Mouse (Mus musculus) lung, embryonic 14.5 days (tissue): ENCODE measurements at regions not wholly inside any gene's neighbourhood (a gene's known extent, or its start where the extent isn't known, plus 50 kb on each side); places are given as distances from the start of the nearest gene placed in this dataset.

Source experiments
- ATAC-seq: fragments of 200-750 bp; cut with Nextera tagmentation; 2 replicates; pipeline ENCODE4 v1.8.0; 2017; ENCODE audit warnings: mild to moderate bottlenecking, moderate TSS enrichment, moderate library complexity; ENCODE audit not compliant: insufficient read depth
- DNase-seq: peaks from one replicate; pipeline ENCODE4 v3.0.0-alpha.2; 2015
- H3K27ac ChIP-seq: fragments of 300-500 bp; sonication (generic); 2 replicates; pipeline ENCODE4 v1.5.1; 2014; ENCODE audit warnings: low read depth, mild to moderate bottlenecking, moderate library complexity
- H3K27me3 ChIP-seq: fragments of 300-500 bp; sonication (generic); 2 replicates; pipeline ENCODE4 v1.6.1; 2014; ENCODE audit warnings: low read length, control low read depth; ENCODE audit not compliant: insufficient read depth
- H3K36me3 ChIP-seq: fragments of 300-500 bp; sonication (generic); 2 replicates; pipeline ENCODE4 v1.6.1; 2014; ENCODE audit warnings: control low read depth; ENCODE audit not compliant: insufficient read depth
- H3K4me1 ChIP-seq: fragments of 300-500 bp; sonication (generic); 2 replicates; pipeline ENCODE4 v1.6.1; 2014; ENCODE audit warnings: antibody characterized with exemption, control low read depth; ENCODE audit not compliant: insufficient read depth
- H3K4me2 ChIP-seq: fragments of 300-500 bp; sonication (generic); 2 replicates; pipeline ENCODE4 v1.6.1; 2014; ENCODE audit warnings: mild to moderate bottlenecking
- H3K4me3 ChIP-seq: fragments of 300-500 bp; sonication (generic); 2 replicates; pipeline ENCODE4 v1.5.1; 2014; ENCODE audit warnings: low read depth, low read length
- H3K9ac ChIP-seq: fragments of 300-500 bp; sonication (generic); 2 replicates; pipeline ENCODE4 v1.6.1; 2014
- H3K9me3 ChIP-seq: fragments of 300-500 bp; sonication (generic); 2 replicates; pipeline ENCODE4 v1.6.1; 2016; ENCODE audit warnings: low read depth, low read length, control low read depth
- CTCF ChIP-seq: IDR thresholded peaks from 2 replicates; pipeline ENCODE4 v1.5.1; 2016; ENCODE audit warnings: antibody characterized with exemption, low read depth
- WGBS: fragments of 180-500 bp; shearing (Covaris S2); extraction: QIAGEN DNeasy Blood & Tissue Kit; methylation state at CpG from one replicate; pipeline ENCODE4 v1.1.7; 2014; 5-methylcytosine and 5-hydroxymethylcytosine counted together

GRCm38 (mm10) chr1:122141362-122141761, 573.6 kb upstream of the Ddx18 start:
- Histone ChIP-seq H3K4me3 (no peak overlapping the region), H3K27me3 (no peaks in the 10 kb centered on the region), H3K9me3 (no peaks in the 10 kb centered on the region), H3K4me1 (no peaks in the 10 kb centered on the region), H3K9ac (no peak overlapping the region), H3K36me3 (no peaks in the 10 kb centered on the region), H3K27ac (no peak overlapping the region), H3K4me2 (no peak overlapping the region)
- no peak for DNase-seq
- TF ChIP-seq CTCF = no peak
- ATAC-seq = no peak

DNA sequence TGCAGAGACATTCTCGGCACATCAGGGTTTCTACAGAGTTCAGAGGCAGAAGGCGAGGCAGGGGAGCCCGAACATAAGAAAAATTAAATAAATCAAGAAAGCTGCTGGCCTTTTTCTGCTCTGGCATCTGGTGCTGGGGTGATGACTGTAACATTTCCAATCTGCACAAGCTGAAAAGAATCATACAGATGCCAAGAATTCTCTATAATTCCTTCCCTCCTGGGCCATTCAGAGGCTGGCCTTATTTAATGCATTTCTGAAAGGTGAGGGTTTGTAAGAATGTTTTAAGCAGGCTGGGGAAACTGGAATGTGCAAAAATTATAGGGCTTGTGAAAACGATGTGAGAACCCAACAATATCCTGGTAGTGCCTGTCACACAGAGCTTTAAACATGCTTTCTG, 556.2 kb upstream of the Ddx18 start:
- 65% methylated on average over 4 of the region's 4 CpGs for WGBS
- H3K4me1 ChIP-seq = no peaks in the 10 kb centered on the region
- H3K4me3 ChIP-seq = no peak overlapping the region
- no peak overlapping the region for H3K4me2 ChIP-seq
- ATAC-seq (no peak), DNase-seq (no peak)
- no peaks in the 10 kb centered on the region for H3K9me3 ChIP-seq
- no peaks in the 10 kb centered on the region for H3K27me3 ChIP-seq
- H3K36me3 ChIP-seq = no peaks in the 10 kb centered on the region
- H3K9ac ChIP-seq = no peak overlapping the region
- H3K27ac ChIP-seq = no peak overlapping the region
- no peak for TF ChIP-seq CTCF

DNA sequence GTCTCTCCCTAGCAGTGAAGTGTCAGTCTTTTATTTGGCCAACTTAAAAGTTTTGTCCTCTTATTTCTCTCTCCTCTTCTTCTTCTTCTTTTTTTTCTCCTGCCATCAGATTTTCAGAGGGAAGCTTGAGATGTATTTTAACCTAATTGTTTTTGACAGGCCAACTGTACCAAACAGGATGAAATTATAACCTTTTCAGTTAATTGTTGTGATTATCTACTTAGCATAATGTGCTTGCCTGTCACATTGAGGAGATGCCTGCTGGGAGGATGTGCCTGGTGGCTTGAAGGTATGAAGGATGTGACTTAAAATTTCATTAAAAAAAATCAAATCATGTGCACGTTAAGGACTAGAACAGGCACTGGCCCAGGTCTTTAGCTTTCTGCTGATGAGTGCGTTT, 527.9 kb upstream of the Ddx18 start:
- H3K36me3 ChIP-seq = no peaks in the 10 kb centered on the region
- WGBS = 86% methylated on average over 2 of the region's 2 CpGs
- TF ChIP-seq CTCF = no peak
- no peaks in the 10 kb centered on the region for H3K4me1 ChIP-seq
- ATAC-seq (no peak), DNase-seq (no peak)
- no peaks in the 10 kb centered on the region for H3K9me3 ChIP-seq
- H3K4me2 ChIP-seq = no peak overlapping the region
- no peak overlapping the region for H3K27ac ChIP-seq
- no peaks in the 10 kb centered on the region for H3K27me3 ChIP-seq
- no peak overlapping the region for H3K4me3 ChIP-seq
- no peak overlapping the region for H3K9ac ChIP-seq

GRCm38 (mm10) chr1:122082481-122082880, 514.7 kb upstream of the Ddx18 start:
- Histone ChIP-seq H3K4me3 (no peak overlapping the region), H3K4me1 (no peaks in the 10 kb centered on the region), H3K9ac (no peak overlapping the region), H3K9me3 (no peaks in the 10 kb centered on the region), H3K4me2 (no peak overlapping the region), H3K36me3 (no peaks in the 10 kb centered on the region), H3K27ac (no peak overlapping the region), H3K27me3 (no peaks in the 10 kb centered on the region)
- DNase-seq = no peak
- WGBS = 76% methylated on average over 5 of the region's 5 CpGs
- TF ChIP-seq CTCF = no peak
- no peak for ATAC-seq

DNA sequence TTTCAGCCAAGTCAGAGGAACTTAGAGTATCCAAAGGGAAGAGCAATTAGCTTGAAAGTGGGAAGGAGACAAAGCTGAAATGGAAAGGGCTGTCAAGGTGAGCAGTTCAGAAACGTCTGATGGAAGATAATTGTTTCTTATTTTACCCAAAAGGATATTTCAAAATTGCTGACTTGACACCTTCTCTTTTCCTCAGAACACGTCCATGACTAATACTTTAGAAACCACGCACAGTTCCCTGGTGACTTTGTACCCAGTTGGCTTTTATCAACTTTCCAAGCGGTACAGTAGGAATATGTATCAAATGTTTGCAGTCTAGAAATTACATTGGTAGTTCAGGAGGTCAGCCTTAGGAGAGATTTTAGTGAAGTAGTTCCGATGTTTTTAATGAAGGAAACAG, 508.3 kb upstream of the Ddx18 start:
- Histone ChIP-seq H3K4me2 (no peak overlapping the region), H3K36me3 (no peaks in the 10 kb centered on the region), H3K9ac (no peak overlapping the region), H3K4me3 (no peak overlapping the region), H3K4me1 (no peaks in the 10 kb centered on the region), H3K9me3 (no peaks in the 10 kb centered on the region), H3K27ac (no peak overlapping the region), H3K27me3 (no peaks in the 10 kb centered on the region)
- DNase-seq = no peak
- TF ChIP-seq CTCF = no peak
- ATAC-seq = no peak
- 71% methylated on average over 5 of the region's 5 CpGs for WGBS

DNA sequence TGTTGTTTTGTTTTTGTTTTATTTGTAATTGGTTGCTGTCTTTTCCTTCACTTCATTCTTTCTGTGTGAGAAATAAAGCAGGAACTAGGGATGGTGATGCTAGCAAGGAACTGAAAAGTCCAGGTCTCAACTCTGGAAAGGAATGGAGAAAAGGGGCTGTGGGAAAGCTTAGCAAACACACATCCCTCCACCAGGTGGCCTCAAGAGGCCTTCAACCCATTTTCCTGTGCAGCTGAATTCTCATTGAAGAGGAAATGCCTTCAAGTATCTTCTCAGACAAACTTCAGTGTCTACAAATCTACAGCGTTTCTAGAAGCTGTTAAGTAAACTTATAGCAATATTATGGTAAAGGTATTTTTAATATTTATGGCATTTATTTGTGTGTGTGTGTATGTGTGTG, 487.4 kb upstream of the Ddx18 start:
- no peak for ATAC-seq
- no peaks in the 10 kb centered on the region for H3K9me3 ChIP-seq
- no peaks in the 10 kb centered on the region for H3K36me3 ChIP-seq
- no peak overlapping the region for H3K9ac ChIP-seq
- peak; percentile 29 for DNase-seq
- TF ChIP-seq CTCF = peak; percentile 40
- no peaks in the 10 kb centered on the region for H3K4me1 ChIP-seq
- WGBS = 65% methylated on average over 1 of the region's 1 CpGs
- no peaks in the 10 kb centered on the region for H3K27me3 ChIP-seq
- no peak overlapping the region for H3K4me2 ChIP-seq
- H3K4me3 ChIP-seq = no peak overlapping the region
- H3K27ac ChIP-seq = no peak overlapping the region

DNA sequence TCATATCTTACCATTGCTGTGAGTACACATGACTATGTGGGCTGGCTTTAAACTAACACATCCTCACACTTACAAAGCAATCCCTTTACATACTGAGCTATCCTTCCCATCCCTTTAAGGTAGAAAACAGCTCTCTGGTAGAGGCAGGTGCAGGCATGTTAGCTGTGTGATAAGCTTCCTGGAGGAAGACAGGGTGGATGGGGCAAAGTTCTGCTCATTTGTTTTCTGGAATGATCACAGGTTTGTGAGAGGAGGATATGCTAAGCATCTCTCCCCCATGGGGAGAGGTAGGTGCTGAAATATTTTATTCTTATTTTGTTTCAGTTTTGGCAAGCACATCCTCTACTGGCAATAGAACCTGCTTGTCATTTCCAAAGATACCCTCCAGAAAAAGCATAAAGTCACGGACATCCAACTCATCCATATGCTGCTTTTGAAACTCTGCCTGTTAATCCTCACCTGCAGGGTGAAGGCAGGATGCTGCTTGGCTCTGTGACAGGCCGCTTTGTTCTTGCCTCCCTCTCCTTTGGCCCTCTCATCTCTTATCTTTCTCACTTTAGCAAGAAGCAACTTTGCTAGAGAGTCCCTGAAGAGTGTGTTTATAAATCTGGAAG, 480.4 kb upstream of the Ddx18 start:
- Histone ChIP-seq H3K4me2 (no peak overlapping the region), H3K36me3 (no peaks in the 10 kb centered on the region), H3K27me3 (no peaks in the 10 kb centered on the region), H3K4me1 (no peaks in the 10 kb centered on the region), H3K9ac (no peak overlapping the region), H3K27ac (no peak overlapping the region), H3K9me3 (no peaks in the 10 kb centered on the region), H3K4me3 (no peak overlapping the region)
- ATAC-seq (no peak), DNase-seq (no peak)
- 37% methylated on average over 2 of the region's 2 CpGs for WGBS
- no peak for TF ChIP-seq CTCF

DNA sequence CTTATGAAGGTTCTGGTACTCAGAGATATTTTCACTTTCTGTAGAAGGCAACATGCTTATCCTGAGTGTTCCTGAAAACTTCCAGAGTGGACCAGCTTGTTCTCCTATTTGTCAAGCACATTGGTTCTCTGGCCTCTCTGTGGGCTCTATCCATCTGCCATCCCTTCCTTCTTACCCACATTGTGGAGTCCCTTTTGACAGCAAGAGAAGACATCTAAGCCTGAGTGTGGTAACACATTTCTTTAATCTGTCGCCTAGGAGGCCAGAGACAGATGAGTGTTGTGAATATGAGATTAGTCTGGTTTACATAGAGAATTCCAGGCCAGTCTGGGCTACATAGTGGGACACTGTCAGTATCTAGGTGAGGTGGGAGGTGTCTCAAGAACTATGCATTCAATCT, 476.1 kb upstream of the Ddx18 start:
- TF ChIP-seq CTCF = no peak
- H3K27me3 ChIP-seq = no peaks in the 10 kb centered on the region
- DNase-seq (no peak), ATAC-seq (no peak)
- no peak overlapping the region for H3K4me3 ChIP-seq
- WGBS = 27% methylated on average over 1 of the region's 1 CpGs
- H3K9me3 ChIP-seq = no peaks in the 10 kb centered on the region
- H3K36me3 ChIP-seq = no peaks in the 10 kb centered on the region
- no peak overlapping the region for H3K9ac ChIP-seq
- no peak overlapping the region for H3K4me2 ChIP-seq
- H3K27ac ChIP-seq = no peak overlapping the region
- no peaks in the 10 kb centered on the region for H3K4me1 ChIP-seq
